8 mouse cellular contexts compared by ENCODE assay signal in genomic region chr17:15380641-15381051, GRCm38 (mm10). TPM values are rescaled to one million over a fixed set of nuclear protein-coding genes. Genes with fewer than 3 reads are reported as not detected.
A peak's percentile ranks its signal among the peaks of the same experiment; 100 is the strongest.
DNase-seq lines count a peak whose midpoint lies in the region; ATAC-seq and TF ChIP-seq lines count a peak whose summit lies in the region.

No protein-coding gene starts in this region.

- DNase-seq in ovary, postnatal 36 days (ENCODE audit: low spot score): peak; percentile 36
- DNase-seq in ovary, postnatal 10 days (ENCODE audit: low spot score): no peak
- DNase-seq in kidney, postnatal 0 days (ENCODE audit: low spot score): peak; percentile 65
- DNase-seq in lung, postnatal 10 days: peak; percentile 69
- peak; percentile 41 for DNase-seq in right cerebral cortex, postnatal 25 days
- no peak for DNase-seq in layer of hippocampus, adult 9-10 months (ENCODE audit: low spot score)

- H3K36me3 ChIP-seq in heart, embryonic 15.5 days: no peaks in the 10 kb centered on the region
- no peaks in the 10 kb centered on the region for H3K36me3 ChIP-seq in kidney, postnatal 0 days (ENCODE audit: insufficient read depth, low read length)

- TF ChIP-seq CTCF in kidney, postnatal 0 days (IDR thresholded peaks at IDR 0.05; ENCODE audit: low read depth): no peak

- H3K4me3 ChIP-seq in brown adipose tissue, adult 24 weeks (ENCODE audit: insufficient read depth, low read depth, low read length): peak overlapping the region; percentile 40
- H3K4me3 ChIP-seq in heart, embryonic 15.5 days: peak overlapping the region; percentile 52
- H3K4me3 ChIP-seq in kidney, postnatal 0 days (replicated peaks; ENCODE audit: low read depth, low read length): peak overlapping the region; percentile 40

- H3K27ac ChIP-seq in brown adipose tissue, adult 24 weeks (replicated peaks; ENCODE audit: low read depth, low read length): no peak overlapping the region
- H3K27ac ChIP-seq in heart, embryonic 15.5 days: no peak overlapping the region
- H3K27ac ChIP-seq in kidney, postnatal 0 days: peak overlapping the region; percentile 70

- H3K9ac ChIP-seq in heart, embryonic 15.5 days: peak overlapping the region; percentile 45
- peak overlapping the region; percentile 46; the same call in 1 of the 2 replicates for H3K9ac ChIP-seq in kidney, postnatal 0 days (ENCODE audit: low read depth, low read length)

- no peaks in the 10 kb centered on the region for H3K9me3 ChIP-seq in heart, embryonic 15.5 days (replicated peaks)
- H3K9me3 ChIP-seq in kidney, postnatal 0 days (replicated peaks; ENCODE audit: low read length): no peaks in the 10 kb centered on the region

- under 1% methylated on average over 27 of the region's 27 CpGs for WGBS in heart, embryonic 15.5 days
- WGBS in kidney, postnatal 0 days: 1% methylated on average over 27 of the region's 27 CpGs

- H3K4me2 ChIP-seq in heart, embryonic 15.5 days: peak overlapping the region; percentile 84
- H3K4me2 ChIP-seq in kidney, postnatal 0 days (ENCODE audit: low read length): peak overlapping the region; percentile 79

- H3K4me1 ChIP-seq in brown adipose tissue, adult 24 weeks (ENCODE audit: control insufficient read depth, insufficient read depth, insufficient read length, low read length): no peaks in the 10 kb centered on the region
- H3K4me1 ChIP-seq in heart, embryonic 15.5 days (replicated peaks): peaks cover 29% of the 10 kb centered on the region
- peaks cover 16% of the 10 kb centered on the region for H3K4me1 ChIP-seq in kidney, postnatal 0 days (replicated peaks; ENCODE audit: insufficient read depth, low read length)

- no peak for ATAC-seq in heart, embryonic 15.5 days (replicated peaks; ENCODE audit: insufficient number of reproducible peaks, insufficient read depth, low FRiP score, low read depth)
- peak; percentile 31 for ATAC-seq in kidney, postnatal 0 days (replicated peaks; ENCODE audit: low FRiP score, low read depth)

- H3K27me3 ChIP-seq in heart, embryonic 15.5 days: peaks cover 84% of the 10 kb centered on the region
- 0 out of 2 replicates have a peak, but pooled peaks cover 4% of the 10 kb centered on the region for H3K27me3 ChIP-seq in kidney, postnatal 0 days (ENCODE audit: insufficient read depth, low read length)

RNA-seq across cellular contexts. Expression of gene Dll1, which starts 4.0 kb away (rescaled TPM):
- polyA plus RNA-seq in brown adipose tissue, adult 24 weeks (2012; ENCODE audit: insufficient read depth, insufficient read length, missing spikeins): 1.9 and 4.6 TPM in 2 replicates
- polyA plus RNA-seq in heart, embryonic 15.5 days (2015; fragmentation: Nextera tagmentation; extraction: Ambion mirVana): 4.8 and 5.2 TPM in 2 replicates
- polyA plus RNA-seq in kidney, postnatal 0 days (2015; fragmentation: Nextera tagmentation; extraction: Ambion mirVana): 21.4 and 22.3 TPM in 2 replicates

RNA-seq across cellular contexts. Expression of gene Fam120b, which starts 15.4 kb away (rescaled TPM):
- 7.7 and 10.2 TPM in 2 replicates for polyA plus RNA-seq in brown adipose tissue, adult 24 weeks (2012; ENCODE audit: insufficient read depth, insufficient read length, missing spikeins)
- 14.7 and 17.8 TPM in 2 replicates for polyA plus RNA-seq in heart, embryonic 15.5 days (2015; fragmentation: Nextera tagmentation; extraction: Ambion mirVana)
- polyA plus RNA-seq in kidney, postnatal 0 days (2015; fragmentation: Nextera tagmentation; extraction: Ambion mirVana): 18.4 and 19.9 TPM in 2 replicates

Comparison
In these comparisons a context has a peak if more than half of its experiments do, and no peak if none do; other contexts are left out.
1. DNase-seq: peak in ovary, postnatal 36 days (single experiment), kidney, postnatal 0 days (single experiment), lung, postnatal 10 days (single experiment) and right cerebral cortex, postnatal 25 days (single experiment); none in ovary, postnatal 10 days (single experiment) and layer of hippocampus, adult 9-10 months (single experiment).
2. Peak in every context shown above with its lines, with median percentiles within 50 percentile points of each other: H3K4me3 ChIP-seq.